Mouse (Mus musculus): Measurements from ENCODE around the gene Serpinb9b.

Serpinb9b gene

DNA sequence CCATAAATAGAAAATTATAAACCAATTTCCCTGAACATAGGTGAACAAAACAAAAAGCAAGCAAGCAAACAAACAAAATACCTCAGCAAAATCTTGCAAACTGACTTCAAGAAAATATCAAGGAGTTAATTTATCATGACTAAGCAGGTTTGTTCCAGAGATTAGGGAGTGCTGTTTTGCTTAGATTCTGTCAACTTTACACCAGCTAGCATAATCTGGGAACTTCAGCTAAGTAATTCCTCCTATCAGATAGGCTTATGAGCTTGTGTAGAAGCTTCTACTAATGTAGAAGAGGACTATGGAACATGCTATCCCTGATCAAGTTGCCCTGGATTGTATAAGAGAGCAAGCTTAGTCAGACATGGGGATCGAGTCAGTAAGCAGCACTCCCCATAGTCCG lies 20.0 kb downstream of the Serpinb9b start:
- DNase-seq (ENCODE audit: low read depth) = no peak

DNA sequence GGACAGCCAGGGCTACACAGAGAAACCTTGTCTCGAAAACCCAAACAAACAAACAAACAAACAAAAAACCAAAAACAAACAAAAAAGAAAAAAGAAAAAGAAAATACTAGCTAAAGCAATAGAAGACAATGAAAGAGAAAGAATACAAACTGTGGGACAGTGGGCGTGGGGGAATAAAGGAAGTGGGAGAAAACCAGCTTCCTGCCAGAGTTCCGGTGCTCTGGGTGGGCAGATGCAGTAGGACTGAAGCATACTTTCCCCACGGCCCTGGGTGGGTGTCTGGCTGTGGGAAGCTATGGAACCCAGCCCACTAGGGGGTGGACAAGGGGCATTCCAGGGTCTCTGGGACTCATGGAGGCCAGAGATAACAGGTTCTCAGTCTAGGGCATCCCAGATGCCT lies 21.0 kb downstream of the Serpinb9b start:
- DNase-seq (ENCODE audit: low read depth) = no peak

DNA sequence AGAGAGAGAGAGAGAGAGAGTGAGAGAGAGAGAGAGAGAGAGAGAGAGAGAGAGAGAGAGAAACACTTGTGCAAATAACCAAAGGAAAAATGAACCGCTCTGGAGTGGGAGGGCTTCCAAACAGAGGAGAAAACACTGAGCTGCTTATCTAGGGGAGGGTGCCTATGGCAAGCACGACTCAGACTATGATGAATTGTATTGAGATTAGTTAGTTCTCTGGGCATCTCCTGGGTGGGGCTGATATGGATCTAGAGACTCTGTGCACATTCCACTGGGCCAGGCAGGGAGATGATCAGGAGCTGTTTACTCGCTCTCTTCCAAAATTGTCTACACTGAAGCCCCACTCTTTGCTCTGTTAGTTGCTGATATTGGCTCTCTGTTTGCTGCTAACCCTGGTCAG lies 24.5 kb downstream of the Serpinb9b start:
- peak; percentile 36 for DNase-seq (ENCODE audit: low read depth)

DNA sequence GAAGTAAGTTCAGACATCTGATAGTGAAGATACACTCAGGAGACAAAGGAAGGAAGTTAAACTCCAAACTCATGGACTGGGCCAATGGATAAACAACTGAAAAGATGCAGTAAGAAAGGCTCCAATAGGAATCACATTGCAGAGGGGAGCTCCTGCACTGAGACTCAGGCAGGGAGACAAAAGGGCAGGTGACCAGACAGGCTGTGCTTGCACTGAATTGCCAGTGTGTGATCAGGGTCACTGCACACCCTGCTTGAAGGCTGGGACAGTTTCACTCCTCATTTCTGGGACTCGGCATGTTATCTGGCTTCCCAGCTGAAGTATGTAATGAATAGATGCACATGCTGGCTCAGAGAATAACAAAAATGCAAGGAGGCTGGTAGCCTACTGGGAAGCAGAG lies 35.8 kb downstream of the Serpinb9b start:
- no peak for DNase-seq (ENCODE audit: low read depth)

DNA sequence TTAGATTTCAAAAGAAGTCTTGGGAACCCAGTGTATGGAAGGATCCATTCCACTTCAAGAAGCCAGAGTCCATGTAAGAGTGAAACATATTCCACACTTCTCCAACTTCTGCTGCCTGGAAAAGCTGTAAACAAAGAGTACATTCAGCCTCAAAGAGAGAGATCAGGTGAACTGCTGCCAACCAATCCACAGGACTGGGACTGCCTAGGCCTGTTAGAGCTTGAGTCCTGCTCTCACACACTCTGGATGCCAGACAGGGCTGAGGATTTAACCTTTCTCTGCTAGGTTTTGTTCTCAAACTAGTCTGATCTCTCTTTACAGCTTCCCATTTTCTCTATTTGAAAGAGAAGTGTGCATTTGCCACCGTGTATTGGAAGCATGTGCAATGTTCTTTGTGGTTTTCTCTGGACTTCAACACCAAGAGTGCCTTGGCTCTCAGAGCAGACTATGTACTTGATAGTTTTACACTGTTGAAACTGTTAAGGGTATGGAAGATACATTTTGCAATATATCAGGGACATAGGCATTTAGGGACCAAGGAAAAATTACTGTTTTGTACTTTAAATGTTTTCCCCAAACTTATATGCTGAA lies 40.3 kb downstream of the Serpinb9b start:
- DNase-seq (ENCODE audit: low read depth) = no peak

DNA sequence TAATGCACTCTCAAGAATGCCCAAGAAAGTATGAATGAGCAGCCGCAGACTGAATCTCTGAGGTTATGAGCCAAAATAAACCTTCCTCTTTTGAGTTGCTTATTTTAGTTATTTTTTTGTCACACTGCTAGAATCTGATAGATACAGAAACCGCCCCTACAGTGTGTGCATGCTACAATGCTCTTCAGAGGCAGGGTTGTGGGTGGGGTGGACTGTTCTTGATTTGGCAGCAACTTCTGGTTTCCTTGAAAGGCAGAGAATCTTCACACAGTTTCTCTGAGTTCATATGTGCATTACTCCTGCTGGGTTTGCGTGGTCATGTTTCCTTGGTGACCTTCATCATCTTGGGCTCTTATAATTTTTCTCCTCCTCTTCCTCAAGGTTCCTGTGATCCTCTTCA lies 40.9 kb downstream of the Serpinb9b start:
- DNase-seq (ENCODE audit: low read depth) = no peak

DNA sequence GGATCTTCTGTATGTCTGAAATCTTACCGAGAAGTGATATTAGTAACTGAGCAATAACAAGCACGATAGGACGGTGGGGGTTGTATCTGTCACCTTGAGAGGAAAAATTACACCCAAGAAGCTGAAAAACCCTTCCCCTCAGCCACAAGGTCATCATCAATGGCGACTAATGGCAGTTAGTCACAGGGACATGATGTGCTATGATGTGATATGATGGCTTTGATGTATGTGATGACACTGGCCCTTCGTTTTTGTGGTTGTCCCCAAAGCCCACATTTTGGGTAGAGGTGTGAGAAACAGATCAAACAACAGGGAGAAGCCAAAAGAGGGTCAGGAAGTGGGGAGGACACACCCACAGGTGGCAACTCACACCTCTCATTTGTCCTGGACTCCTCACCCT lies 44.6 kb downstream of the Serpinb9b start:
- DNase-seq (ENCODE audit: low read depth) = no peak

DNA sequence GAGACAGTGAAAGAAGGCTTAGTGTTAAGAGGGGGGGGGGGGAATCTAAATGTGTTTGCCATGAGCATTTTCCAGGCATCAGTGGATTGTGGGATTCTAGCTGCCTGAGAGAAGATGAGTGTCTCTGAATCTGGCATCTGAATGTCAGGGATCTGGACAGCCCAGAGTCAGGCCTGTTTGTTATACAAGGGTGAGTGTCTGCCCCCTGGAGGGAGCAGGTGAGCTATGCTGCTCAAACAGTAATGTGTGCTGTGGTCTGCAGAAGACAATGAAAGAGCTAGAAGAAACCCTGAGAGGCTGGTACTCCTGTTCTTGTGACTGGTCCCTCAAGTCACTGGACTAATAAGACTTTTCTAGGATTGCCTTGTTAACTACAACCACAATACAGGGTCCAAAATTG lies 46.8 kb downstream of the Serpinb9b start:
- no peak for DNase-seq (ENCODE audit: low read depth)

DNA sequence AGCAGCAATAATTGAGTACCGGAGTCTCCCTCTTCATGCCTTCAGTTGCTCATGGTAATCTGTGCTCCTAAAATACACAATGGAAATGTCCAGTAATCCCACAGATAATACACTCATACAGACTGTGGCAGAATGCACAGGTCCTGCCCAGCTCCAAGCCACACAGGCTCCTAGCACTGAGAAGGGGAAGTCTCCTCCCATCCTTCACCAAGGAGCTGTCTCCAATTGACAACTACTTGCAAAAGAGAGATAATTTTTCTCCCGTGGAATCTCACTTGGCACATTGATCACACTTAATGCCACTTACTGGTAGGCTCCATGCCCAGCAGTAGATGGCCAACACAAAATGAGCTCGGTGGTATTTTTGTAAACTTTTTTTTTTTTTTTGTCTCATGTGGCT lies 49.0 kb downstream of the Serpinb9b start:
- DNase-seq (ENCODE audit: low read depth) = no peak

DNA sequence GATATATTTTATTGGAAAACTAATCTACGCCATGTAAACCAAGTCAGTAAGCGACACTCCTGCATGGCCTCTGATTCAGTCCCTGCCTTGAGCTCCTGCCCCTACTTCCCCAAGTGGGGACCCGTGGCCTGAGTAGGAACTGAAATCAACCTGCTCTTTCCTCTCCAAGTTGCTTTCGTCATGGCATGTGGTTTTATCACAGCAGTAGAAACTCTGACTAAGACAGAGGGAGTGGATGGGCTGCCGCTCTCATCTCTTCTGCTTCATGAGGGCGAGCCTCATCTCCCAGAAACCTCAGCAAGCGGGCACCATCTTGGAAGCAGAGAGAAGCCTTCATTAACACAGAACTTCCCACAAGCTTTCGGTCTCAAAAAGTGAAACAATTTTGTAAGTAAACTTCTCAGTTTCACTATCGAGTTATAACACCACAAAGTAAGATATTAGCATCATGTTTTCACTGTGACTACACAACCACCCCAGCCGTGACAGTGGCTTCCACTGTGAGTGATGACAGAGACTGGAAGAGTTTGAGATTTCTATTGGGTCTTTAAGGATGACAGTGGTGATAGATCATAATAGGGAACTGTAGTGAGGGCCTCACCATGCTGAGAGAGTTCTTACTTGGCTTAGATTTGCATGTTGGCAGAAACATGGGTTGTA lies 49.9 kb downstream of the Serpinb9b start:
- DNase-seq (ENCODE audit: low read depth) = no peak

DNA sequence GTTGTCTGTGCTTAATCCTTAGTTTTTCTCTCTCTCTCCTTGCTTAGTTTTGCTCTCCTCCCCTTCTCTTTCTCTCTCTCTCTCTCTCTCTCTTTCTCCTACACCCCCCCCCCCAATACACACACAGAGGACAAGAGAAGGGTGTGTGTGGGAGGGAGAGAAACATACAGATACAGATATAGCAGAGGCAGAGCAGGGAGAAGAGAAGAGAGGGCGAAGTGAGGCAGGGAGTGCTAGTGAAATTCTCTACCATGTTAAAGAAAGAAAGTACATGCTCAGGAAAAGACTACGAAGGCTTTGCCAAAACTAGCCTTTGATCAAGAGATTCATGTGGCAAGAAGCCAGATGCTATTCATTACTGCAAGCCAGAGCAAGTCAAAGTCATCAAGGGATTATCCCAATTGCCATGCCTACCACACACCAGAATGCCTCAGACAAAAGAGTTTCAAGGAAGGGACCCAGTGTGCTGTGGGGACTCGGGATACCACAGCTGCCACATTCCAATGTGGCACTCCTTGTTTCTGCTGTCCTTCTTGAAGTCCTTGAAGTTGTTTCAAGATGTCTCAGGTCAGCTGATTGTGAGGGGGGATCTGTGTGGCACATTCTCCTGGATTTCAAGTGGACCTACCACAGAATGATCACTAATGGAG lies 51.0 kb downstream of the Serpinb9b start, which contains the start of gene Serpinb1b:
Serpinb1b (plus strand) TSS at position 520 of the 650 bp plus-strand sequence.
- no peak for DNase-seq (ENCODE audit: low read depth)

DNA sequence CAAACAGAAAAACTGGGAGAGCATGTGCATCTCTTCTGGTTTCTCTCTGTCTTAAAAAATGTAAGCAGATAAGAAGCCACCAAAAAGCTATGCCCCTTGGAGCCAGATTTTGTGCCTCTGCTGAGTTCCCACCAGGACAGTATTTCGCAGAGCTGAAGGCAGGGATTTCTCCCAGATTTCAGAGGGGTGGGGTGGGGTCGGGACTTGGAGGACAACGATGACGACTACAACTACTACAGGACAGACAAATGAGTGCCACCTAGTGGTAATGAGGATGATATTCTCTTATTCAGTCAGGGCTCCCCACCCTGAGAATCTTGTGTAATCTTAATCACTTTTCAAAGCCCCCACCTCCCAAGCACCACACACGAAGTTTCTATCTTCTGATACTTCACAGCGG lies 52.2 kb downstream of the Serpinb9b start:
- no peak for DNase-seq (ENCODE audit: low read depth)

DNA sequence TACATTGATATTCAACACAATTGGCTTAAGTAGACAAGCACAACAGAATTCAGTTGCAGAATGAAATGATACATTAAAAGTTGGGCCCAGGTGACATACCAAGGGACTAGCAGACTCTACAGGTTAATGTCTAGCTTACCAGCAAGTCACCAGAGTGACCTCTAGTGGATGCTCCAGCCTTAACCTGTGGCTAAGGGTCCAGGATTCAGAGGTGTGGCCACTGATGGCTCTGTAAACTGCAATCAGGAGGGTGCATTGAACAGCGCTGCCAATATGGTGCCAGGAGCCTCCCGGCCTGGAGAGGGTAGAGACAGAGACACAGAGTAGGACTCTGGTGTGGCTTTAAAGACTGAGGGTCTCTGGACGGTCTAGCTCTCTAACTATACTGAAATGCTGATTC lies 53.1 kb downstream of the Serpinb9b start:
- no peak for DNase-seq (ENCODE audit: low read depth)

DNA sequence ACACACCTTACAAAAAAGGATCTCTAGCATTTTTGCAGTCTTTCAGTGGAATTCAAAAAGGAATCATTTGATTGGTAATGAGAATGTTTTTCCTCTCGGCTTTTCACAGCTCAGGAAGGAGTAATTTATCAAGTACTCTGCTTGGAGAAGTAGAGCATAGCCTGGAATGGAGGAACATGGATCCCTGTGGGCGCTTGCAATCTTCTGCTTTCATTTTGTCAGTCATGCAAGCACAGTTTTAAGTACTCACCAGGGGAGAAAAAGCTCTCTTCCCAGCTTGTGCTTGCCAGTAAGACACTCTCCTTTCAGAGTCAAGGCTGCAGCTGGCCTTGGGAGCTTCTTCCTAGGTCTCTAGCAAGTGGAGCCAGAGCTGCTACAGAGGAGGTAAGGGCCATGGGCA lies 56.6 kb downstream of the Serpinb9b start:
- no peak for DNase-seq (ENCODE audit: low read depth)

DNA sequence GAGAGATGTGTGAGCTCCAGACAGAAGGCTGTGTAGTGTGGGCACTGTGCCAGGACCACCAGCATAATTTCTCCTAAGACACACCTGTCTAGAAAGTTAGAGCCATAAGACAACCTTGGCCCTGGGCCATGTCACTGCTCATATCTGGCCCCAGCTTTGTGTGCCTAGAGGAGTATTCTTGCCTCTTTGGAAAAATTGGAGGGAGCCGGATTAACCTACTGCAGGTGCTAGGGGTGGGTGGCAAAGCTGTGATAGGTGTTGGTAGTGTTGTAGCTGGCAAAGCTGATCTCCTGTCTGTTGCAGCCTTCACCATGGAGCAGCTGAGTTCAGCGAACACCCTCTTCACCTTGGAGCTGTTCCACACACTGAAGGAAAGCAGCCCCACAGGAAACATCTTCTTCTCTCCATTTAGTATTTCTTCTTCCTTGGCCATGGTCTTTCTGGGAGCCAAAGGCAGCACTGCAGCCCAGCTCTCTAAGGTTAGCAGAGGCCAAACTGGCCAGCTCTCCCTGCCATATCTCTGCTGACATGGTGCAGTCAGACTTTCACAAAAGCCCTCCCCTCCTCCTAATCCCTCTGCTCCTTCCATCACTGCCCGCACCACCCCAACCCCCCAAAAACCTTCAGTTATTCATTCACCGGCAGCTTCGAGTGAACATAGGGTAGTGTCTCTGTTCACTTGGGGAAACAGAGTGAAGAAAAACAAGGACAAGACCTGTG lies 57.9 kb downstream of the Serpinb9b start:
- no peak for DNase-seq (ENCODE audit: low read depth)

DNA sequence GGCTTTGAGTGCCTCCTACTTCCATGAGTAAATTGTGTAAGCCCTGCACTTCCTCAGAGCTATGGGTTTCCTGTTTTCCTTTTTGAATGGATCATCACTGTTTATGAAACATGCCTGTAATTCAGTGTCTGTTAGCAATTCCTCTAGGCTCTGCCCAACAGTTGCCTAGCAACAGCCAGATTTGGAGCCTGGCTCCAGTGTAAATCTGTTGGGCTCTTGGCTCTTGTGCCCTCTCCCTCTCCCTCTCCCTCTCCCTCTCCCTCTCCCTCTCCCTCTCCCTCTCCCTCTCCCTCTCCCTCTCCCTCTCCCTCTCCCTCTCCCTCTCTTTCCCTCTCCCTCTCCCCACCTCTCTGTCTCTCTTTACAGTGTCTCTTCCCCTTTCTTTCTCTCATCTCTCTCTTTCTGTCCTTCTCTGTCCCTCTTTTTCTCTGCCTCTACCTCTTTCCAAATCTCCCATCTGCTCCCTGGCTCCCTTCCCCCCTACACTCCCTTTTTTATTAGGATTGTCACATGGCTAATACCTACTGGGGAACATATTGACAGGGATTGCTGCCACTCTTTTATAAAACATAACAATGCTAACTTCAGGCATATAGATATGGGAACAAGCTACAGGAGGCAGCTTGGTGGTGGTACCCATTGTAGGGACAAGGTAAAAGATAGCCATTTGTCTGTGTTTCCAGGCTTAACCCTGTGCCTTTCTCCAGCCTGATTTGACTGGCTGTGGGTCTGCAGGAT lies 58.6 kb downstream of the Serpinb9b start:
- no peak for DNase-seq (ENCODE audit: low read depth)

DNA sequence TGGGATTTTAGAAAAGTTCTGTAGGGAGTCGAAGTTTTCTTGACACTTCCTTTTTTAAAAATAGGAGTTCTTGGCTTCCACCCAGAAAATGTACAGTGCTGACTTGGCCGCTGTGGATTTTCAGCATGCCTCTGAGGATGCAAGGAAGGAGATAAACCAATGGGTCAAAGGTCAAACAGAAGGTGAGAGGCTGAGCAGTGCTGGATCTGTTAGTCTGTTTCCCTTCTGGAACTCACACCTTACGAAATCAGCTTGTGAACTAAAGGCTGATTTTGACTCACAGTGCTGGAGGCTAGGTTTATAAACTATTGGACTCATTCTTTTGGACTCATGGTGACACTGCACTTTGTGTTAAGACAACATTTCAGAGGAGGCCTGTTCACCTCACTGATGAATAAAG lies 62.4 kb downstream of the Serpinb9b start:
- DNase-seq (ENCODE audit: low read depth) = no peak

DNA sequence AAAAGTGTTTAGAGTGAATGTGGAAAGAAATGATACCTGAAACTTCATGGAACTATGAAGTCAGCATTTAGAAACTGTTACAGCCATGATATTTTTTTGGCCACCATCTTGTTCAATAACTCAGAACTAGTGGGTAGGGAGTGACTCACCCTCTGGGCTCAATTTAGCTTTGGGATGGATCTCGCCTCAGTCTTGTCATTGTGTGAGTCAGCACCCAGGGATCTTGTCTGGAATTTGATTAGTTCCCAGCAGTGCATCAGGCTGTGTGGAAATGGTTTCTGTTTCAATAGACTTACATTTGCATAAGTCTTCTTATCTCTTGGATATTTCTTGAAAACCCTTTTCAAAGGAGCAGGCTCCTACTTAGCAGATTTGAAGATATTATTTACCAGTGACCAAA lies 63.3 kb downstream of the Serpinb9b start:
- peak; percentile 67 for DNase-seq (ENCODE audit: low read depth)

DNA sequence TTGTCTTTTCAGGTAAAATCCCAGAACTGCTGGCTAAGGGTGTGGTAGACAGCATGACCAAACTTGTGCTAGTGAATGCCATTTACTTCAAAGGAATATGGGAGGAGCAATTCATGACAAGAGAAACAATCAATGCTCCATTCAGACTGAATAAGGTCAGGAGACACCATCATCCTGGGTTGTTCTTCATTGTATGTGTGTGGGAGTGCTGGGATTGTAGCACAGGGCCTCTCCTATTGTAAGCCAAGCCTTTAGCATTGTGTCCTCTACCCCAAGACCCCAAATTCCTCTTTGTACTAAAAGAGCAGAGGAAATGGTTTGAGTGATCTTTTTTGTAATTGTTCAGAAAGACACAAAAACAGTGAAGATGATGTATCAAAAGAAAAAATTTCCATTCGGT lies 64.1 kb downstream of the Serpinb9b start:
- DNase-seq (ENCODE audit: low read depth) = no peak

All from fibroblast of lung, adult 2 months (primary cell).